Mouse (Mus musculus) kidney, postnatal 25 days (tissue): ENCODE measurements around the gene Nlrp1a.

Experiments used
- DNase-seq, 2 experiments: peaks; one replicate each; pipeline ENCODE4 v3.0.0; 2021; ENCODE audit warnings: mixed read lengths in 2 of 2

The Nlrp1a gene

DNA sequence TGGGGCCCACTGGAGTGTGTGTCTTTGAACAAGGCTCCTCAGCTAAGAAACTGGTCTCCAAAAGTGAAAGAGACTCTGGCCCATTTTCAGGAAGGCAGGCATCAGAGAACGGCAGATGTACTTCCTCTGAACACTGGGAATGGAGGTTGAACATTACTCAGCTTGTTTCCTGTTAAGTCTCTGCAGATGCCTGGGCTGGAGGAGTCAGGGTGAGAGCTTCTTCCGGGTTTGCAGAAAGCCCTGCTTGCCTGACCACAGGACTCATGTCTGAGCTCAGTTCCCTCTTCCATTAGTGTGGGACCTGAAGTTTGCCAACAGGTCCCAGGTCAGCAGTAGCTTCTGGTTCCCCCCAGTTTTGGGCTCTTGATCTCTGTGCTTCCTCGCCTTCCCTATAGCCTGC, at the start of gene Nlrp1a:
Nlrp1a (minus strand) TSS at position 44 of the 400 bp plus-strand sequence.
- peak in 1 of 2 experiments; percentile 11 for DNase-seq

DNA sequence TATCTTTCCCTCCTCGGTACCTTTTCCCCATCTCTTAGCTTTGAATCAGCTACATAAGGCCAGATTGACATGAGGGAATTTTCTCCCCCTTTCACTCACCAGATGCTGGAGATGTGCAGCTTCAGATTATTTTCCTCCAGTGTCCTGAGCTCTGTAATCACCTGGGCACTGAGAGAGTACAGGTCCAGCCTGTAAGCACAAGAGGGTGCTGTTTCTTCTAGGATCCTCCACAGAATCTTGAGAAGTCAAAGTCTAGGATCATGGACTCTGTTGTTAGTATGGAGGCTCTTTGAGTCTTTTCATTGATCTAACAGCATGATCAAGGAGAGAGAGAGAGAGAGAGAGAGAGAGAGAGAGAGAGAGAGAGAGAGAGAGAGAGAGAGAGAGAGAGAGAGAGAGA, 25.1 kb upstream of the Nlrp1a start:
- no peak for DNase-seq

DNA sequence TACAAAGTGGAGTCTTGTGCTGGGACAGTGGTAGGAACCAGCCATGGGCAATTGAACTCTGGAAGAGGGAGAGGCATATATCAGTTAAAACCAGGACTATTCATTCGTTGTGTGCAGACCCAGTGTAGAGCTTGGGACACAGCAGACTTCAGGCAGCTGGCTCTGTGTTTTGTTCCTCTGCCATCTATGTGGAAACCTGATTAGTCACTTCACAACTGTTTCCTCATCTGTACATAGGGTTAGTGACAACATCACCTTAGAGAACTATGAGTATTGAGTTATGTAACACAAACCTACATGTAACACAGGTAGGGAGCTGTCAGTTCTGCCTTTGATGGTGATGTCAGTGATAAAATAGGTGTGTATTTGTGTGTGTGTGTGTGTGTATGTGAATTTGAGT, 19.6 kb upstream of the Nlrp1a start:
- DNase-seq, result no peak

DNA sequence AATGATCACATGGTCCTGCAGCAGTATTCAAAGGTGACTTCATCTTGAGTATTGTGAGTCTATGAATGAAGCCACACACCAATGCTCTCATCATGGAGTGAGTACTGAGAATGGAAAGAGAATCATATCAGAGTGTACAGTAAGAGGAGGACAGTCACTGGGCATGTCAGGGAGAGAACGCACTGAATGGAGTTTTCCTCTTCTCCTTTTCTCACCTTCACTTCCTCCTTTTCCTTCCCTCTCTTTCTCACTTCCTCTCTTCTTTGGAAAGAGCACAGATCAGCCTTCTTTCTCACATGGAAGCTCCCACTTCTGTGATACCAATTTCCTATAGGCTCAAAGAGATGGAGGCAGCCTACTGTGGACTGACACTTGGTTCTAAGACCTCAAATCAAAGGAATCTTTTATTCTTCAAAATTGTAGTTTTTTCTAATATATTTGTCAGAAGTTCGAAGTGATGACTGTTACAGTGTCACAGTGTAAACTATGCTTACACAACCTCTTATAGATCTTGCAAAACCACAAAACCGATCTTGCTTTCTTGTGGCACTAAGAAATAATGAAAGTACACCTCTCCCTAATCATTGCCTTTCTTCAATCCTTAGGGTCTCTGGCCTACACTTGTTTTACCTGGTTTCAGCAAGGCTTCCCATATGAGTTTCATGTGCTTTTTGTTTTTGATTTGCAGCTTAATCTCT, 15.1 kb upstream of the Nlrp1a start:
- DNase-seq, result no peak

DNA sequence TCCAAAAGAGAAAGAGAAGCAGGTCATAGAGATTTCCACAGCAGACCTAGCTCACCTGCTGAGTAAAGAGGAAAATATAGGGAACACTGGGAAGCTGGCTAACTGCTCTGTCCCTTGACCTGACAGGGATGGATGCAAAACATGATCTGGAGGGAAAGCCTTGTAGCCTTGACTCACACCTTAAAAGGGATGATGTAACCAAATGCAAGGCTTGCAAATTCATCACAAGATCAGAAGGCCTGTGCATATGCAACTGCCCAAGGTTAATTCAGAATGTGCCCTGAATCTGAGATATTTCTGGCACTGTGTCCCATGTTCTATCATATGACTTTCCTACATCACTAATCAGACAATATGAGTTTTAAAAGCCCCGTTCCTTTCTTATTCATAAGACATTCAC, 10.8 kb upstream of the Nlrp1a start:
- DNase-seq, result no peak

DNA sequence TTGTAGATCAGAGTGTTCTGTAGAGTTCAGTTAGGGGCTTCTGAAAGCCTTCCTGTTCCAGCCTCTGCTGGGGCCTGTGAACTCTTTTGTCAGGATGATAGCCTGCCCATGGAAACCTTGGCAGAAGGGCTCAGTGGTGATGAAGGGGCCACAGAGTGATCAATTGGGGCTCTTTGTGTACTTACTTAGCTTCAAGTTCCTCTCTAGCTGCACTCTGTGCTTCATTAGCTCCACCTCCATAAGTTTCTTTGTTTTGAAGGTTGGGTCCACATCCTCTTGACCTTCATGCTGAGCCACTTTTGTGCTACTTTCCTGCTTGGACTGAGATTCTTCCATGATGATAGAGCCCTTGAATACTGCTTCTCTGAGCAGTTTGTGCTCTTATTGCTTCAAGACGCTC, 2.5 kb downstream of the Nlrp1a start:
- no peak for DNase-seq

DNA sequence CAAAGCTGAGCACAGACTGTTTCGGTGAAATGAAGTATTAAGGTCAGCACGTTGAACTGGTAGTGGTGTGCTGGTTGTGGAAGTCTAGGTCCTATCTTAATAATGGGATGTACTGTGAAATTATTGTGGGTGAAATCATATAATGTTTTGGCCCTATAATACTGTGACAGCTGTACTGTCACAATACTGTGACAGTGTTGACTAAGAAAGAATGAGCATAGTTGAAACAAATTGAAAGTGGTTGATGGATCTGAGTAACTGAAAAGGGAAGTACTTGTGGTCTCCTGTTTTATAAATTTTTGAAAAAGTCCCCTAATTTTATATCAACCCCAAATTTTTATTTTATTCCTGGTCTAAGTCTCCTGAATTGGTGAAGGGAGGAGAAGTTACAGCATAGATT, 37.4 kb downstream of the Nlrp1a start:
- no peak for DNase-seq

DNA sequence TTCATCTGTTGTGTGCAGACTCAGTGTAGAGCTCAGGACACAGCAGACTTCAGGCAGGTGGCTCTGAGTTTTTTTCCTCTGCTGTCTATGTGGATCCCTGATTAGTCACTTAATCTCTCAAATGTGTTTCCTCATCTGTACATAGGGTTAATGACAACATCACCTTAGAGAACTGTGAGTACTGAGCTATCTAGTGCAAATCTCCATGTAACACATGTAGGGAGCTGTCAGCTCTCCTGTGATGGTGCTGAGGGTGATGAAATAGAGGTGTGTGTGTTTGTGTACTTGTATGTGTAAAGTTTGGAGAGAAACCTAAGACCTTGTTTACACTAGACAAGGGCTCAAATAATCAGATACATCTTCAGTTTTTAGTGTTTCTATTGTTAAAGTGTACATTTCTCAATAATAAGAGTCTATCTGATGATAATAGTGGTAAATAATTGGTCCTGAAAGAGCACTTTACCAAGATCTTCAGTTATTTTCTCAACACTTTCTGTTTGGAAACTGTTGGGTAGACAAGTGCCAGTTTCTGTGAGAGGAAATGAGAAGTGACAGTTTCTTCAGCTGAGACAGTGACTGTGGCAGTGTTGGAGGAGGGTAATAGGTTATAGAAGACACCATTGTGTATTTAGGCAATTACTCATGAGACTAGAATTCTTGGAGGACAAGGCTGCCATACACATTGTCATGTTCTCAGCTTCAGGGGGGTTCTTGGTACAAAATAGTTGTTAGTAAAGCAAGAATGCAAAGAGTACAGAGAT, 38.1 kb downstream of the Nlrp1a start:
- no peak for DNase-seq

DNA sequence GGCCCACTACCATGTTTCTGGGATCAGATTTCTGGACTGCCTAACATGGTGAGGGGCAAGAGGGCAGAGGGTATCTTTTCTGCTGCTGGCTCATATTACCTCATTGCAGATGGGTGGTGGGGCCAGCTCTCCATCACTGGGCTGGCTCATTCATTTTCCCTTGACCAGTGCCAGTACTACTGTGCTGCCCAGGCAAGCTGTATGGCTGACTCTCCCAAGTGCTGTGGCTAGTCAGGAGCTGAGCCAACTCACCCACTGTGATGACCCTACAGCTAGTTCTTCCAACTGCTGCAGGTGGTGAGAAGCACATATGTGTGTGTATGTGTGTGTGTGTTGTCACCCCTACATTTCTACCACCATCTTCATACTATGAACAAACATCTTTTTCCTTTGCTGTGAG, 40.6 kb downstream of the Nlrp1a start:
- no peak for DNase-seq

DNA sequence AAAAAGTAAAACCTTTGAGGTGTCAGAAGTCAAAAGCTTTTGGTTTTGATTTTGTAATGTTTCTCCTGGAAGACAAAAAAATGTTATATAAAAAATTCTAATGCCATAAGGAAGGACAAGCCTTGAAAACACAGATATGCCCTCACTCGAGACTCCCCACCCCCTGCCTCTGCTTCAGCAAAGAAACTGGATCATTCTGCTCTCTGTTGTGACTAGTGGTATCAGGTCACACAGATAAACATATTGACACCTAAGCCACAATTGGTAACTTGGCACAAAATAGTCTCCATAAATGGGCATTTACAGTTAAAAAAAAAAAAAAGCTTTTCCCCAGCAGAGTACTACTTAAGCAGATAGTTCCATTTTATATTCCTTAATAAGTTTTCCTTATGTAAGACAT, 68.2 kb downstream of the Nlrp1a start:
- DNase-seq, result no peak

DNA sequence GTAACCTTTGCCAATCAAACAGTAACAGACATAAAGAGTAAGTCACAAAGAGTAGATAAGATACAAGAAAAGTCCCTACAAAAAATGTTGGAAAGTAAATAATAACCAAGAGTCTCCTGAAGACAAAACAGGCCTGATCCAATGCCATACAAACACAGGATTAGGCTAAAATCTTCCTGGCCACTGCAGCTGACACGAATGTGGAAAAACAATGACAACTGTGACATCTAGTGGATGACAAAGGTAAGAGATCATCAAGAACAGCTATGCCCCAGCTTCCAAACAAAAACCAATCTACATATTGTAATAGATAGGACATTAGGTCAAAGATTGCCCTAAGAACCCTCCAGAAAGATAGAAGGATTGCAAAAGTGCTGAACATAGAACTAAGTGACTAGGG, 92.0 kb downstream of the Nlrp1a start:
- DNase-seq, result no peak
